Mouse (Mus musculus): Measurements from ENCODE around the gene Gm6370.

DNA sequence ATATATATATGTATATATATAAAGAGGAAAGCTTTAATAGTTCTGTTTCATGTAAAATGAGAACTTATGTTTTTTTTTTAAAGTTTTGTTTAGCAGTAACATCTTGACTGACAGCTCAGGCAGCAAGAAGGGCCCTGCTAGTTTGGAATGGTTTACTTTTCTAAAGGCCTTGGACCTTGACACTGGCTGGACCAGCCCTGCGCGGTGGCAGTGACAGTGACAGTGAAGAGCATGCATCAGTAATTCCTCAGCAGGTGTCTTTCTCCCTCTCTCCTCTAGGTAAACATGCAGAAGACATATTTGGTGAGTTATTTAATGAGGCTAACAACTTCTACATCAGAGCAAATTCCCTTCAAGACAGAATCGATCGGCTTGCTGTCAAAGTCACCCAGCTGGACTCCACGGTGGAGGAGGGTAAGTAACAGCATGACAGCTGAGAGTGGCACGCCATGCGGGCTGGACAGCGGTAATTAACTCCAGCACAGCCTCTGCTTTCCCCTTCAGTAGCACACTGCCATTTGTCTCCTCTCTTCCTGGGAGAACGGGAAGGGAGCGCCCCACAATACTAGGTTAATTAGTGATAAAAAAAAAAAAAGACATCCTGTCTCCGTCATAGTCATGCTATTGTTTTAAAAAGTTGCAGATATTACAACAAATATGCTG is 39.4 kb upstream of the Gm6370 start:
- TF ChIP-seq CTCF (IDR thresholded peaks at IDR 0.05; ENCODE audit: low read depth) (no peak), EP300 (IDR thresholded peaks at IDR 0.05; ENCODE audit: low read depth) (no peak)

All from liver, postnatal 0 days (tissue).